24 mouse cellular contexts compared by ENCODE assay signal in the genomic region with DNA sequence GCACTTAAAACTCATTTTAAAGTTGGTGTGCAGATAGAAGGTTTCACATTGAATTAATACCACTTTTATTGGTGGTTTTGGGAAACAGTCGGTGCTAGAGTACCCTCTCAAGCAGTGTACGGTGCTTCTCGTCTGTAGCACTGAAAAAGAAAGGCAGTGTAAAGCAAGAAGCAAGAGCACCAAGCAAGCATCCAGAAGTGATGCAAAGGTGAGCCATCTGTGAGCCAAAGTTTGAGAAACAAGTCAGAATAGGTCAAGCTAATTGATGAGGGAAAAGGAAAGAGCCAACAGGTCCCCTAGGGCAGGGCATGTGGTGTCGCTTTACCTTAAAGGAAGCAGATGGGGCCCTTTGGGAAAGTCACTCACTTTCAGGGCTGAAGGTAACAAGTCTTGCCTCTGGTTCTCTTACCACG. TPM values are rescaled to one million over a fixed set of nuclear protein-coding genes. Genes with fewer than 3 reads are reported as not detected.
DNase-seq lines count a peak whose midpoint lies in the region; ATAC-seq and TF ChIP-seq lines count a peak whose summit lies in the region.
"Had no signal": no experiment of that assay in that cellular context is flagged by ENCODE, and none has a peak within 500 bp of the region (broad histone marks: within the 10 kb centered on the region; RNA-seq: fewer than 3 reads in every experiment).

TSS of gene Acsm1 (plus strand) at position 363 of the 413 bp plus-strand sequence.

- no peak for ATAC-seq in kidney, embryonic 16.5 days (ENCODE audit: low FRiP score, low TSS enrichment)
- no peak for ATAC-seq in liver, embryonic 16.5 days (ENCODE audit: low read depth)
- ATAC-seq in liver, embryonic 11.5 days (replicated peaks; ENCODE audit: low FRiP score) = no peak
- ATAC-seq in lung, postnatal 0 days = 0 out of 2 replicates have a peak, but pooled peaks have one; percentile 32
- ATAC-seq: forebrain, embryonic 14.5 days had no signal

- H3K36me3 ChIP-seq in kidney, embryonic 16.5 days (ENCODE audit: insufficient read depth, low read length) = no peaks in the 10 kb centered on the region
- no peaks in the 10 kb centered on the region for H3K36me3 ChIP-seq in liver, embryonic 16.5 days (ENCODE audit: control insufficient read depth, insufficient read depth)
- H3K36me3 ChIP-seq in liver, embryonic 11.5 days (ENCODE audit: control insufficient read depth, insufficient read depth, low read length) = no peaks in the 10 kb centered on the region
- no peaks in the 10 kb centered on the region for H3K36me3 ChIP-seq in lung, postnatal 0 days (ENCODE audit: insufficient read depth, low read length)
- H3K36me3 ChIP-seq: embryonic facial prominence, embryonic 15.5 days; forebrain, embryonic 10.5 days; heart, embryonic 13.5 days; hindbrain, embryonic 12.5 days had no signal

- TF ChIP-seq EP300 in lung, postnatal 0 days (IDR thresholded peaks at IDR 0.05) = no peak

- no peak for DNase-seq in adrenal gland, postnatal 14 days
- no peak for DNase-seq in adrenal gland, adult (ENCODE audit: inconsistent age in 2 of 2, low spot score in 1 of 2)
- DNase-seq in kidney, adult 18-20 months = no peak
- DNase-seq in liver, embryonic 11.5 days (ENCODE audit: low spot score) = no peak
- peak; percentile 25 for DNase-seq in lung, postnatal 0 days (ENCODE audit: low spot score)
- no peak for DNase-seq in lung, postnatal 4 days
- DNase-seq: adrenal gland, postnatal 25 days; cerebellum, adult 18-20 months; cerebellum, adult 9-11 months; cerebellum, postnatal 36 days; gastrocnemius, adult 2 months; gastrocnemius, postnatal 25 days; heart, postnatal 36 days had no signal

- H3K27ac ChIP-seq in kidney, embryonic 16.5 days (ENCODE audit: low read length) = 0 out of 2 replicates have a peak within 1 kb of the TSS, but pooled peaks have one; percentile 60
- no peak within 1 kb of the TSS for H3K27ac ChIP-seq in liver, embryonic 16.5 days (ENCODE audit: low read length)
- no peak within 1 kb of the TSS for H3K27ac ChIP-seq in liver, embryonic 11.5 days (ENCODE audit: low read depth, low read length)
- H3K27ac ChIP-seq in lung, postnatal 0 days (ENCODE audit: low read length) = no peak within 1 kb of the TSS
- H3K27ac ChIP-seq: embryonic facial prominence, embryonic 15.5 days; forebrain, embryonic 10.5 days; gastrocnemius, adult 2 months; heart, embryonic 13.5 days; hindbrain, embryonic 12.5 days had no signal

- H3K4me2 ChIP-seq in kidney, embryonic 16.5 days (replicated peaks; ENCODE audit: low read depth, low read length) = no peak within 1 kb of the TSS
- no peak within 1 kb of the TSS for H3K4me2 ChIP-seq in liver, embryonic 16.5 days (ENCODE audit: low read depth, low read length)
- no peak within 1 kb of the TSS for H3K4me2 ChIP-seq in liver, embryonic 11.5 days
- H3K4me2 ChIP-seq in lung, postnatal 0 days (replicated peaks; ENCODE audit: low read depth, low read length) = no peak within 1 kb of the TSS
- H3K4me2 ChIP-seq: embryonic facial prominence, embryonic 15.5 days; heart, embryonic 13.5 days; hindbrain, embryonic 12.5 days had no signal

- no peak for TF ChIP-seq CTCF in lung, postnatal 0 days (IDR thresholded peaks at IDR 0.05)

- no peaks in the 10 kb centered on the region for H3K4me1 ChIP-seq in kidney, embryonic 16.5 days (ENCODE audit: insufficient read depth, low read length)
- H3K4me1 ChIP-seq in liver, embryonic 16.5 days (ENCODE audit: control insufficient read depth, low read depth, low read length) = no peaks in the 10 kb centered on the region
- no peaks in the 10 kb centered on the region for H3K4me1 ChIP-seq in liver, embryonic 11.5 days (replicated peaks; ENCODE audit: control insufficient read depth, insufficient read depth, low read length)
- H3K4me1 ChIP-seq in lung, postnatal 0 days (ENCODE audit: insufficient read depth, low read depth, low read length) = no peaks in the 10 kb centered on the region
- H3K4me1 ChIP-seq: embryonic facial prominence, embryonic 15.5 days; forebrain, embryonic 10.5 days; heart, embryonic 13.5 days; hindbrain, embryonic 12.5 days had no signal

- H3K9me3 ChIP-seq in kidney, embryonic 16.5 days (ENCODE audit: low read length) = no peaks in the 10 kb centered on the region
- no peaks in the 10 kb centered on the region for H3K9me3 ChIP-seq in liver, embryonic 16.5 days (replicated peaks; ENCODE audit: control insufficient read depth, low read length)
- peaks cover 3% of the 10 kb centered on the region; the same call in 1 of the 2 replicates for H3K9me3 ChIP-seq in liver, embryonic 11.5 days (ENCODE audit: control insufficient read depth, low read length)
- no peaks in the 10 kb centered on the region for H3K9me3 ChIP-seq in lung, postnatal 0 days (ENCODE audit: low read length)
- H3K9me3 ChIP-seq: embryonic facial prominence, embryonic 15.5 days; forebrain, embryonic 10.5 days; heart, embryonic 13.5 days; hindbrain, embryonic 12.5 days had no signal

- H3K4me3 ChIP-seq in kidney, embryonic 16.5 days (ENCODE audit: low read length) = no peak within 1 kb of the TSS
- no peak within 1 kb of the TSS for H3K4me3 ChIP-seq in liver, embryonic 16.5 days (ENCODE audit: low read depth, low read length)
- H3K4me3 ChIP-seq in liver, embryonic 11.5 days (ENCODE audit: low read depth, low read length) = no peak within 1 kb of the TSS
- H3K4me3 ChIP-seq in lung, postnatal 0 days (ENCODE audit: low read depth, low read length) = no peak within 1 kb of the TSS
- H3K4me3 ChIP-seq: embryonic facial prominence, embryonic 15.5 days; erythroblast, embryonic 14.5 days; forebrain, embryonic 10.5 days; gastrocnemius, adult 2 months; heart, embryonic 13.5 days; hindbrain, embryonic 12.5 days had no signal

- 69% methylated on average over 5 of the region's 5 CpGs for WGBS in kidney, embryonic 16.5 days
- 56% methylated on average over 5 of the region's 5 CpGs for WGBS in liver, embryonic 16.5 days (ENCODE audit: insufficient replicate concordance)
- WGBS in liver, embryonic 11.5 days = 76% methylated on average over 5 of the region's 5 CpGs
- WGBS in lung, postnatal 0 days = 53% methylated on average over 5 of the region's 5 CpGs

- H3K9ac ChIP-seq in kidney, embryonic 16.5 days (replicated peaks; ENCODE audit: low read length) = no peak within 1 kb of the TSS
- H3K9ac ChIP-seq in liver, embryonic 16.5 days (ENCODE audit: low read depth, low read length) = no peak within 1 kb of the TSS
- no peak within 1 kb of the TSS for H3K9ac ChIP-seq in liver, embryonic 11.5 days (ENCODE audit: low read depth, low read length)
- no peak within 1 kb of the TSS for H3K9ac ChIP-seq in lung, postnatal 0 days (replicated peaks; ENCODE audit: low read depth)
- H3K9ac ChIP-seq: embryonic facial prominence, embryonic 15.5 days; heart, embryonic 13.5 days; hindbrain, embryonic 12.5 days had no signal

- H3K27me3 ChIP-seq in kidney, embryonic 16.5 days (ENCODE audit: insufficient read depth, low read length) = no peaks in the 10 kb centered on the region
- no peaks in the 10 kb centered on the region for H3K27me3 ChIP-seq in liver, embryonic 16.5 days (ENCODE audit: control insufficient read depth, insufficient read depth, low read depth, low read length)
- H3K27me3 ChIP-seq in liver, embryonic 11.5 days (replicated peaks; ENCODE audit: control insufficient read depth, insufficient read depth, low read length) = no peaks in the 10 kb centered on the region
- no peaks in the 10 kb centered on the region for H3K27me3 ChIP-seq in lung, postnatal 0 days (replicated peaks; ENCODE audit: insufficient read depth, low read length)
- H3K27me3 ChIP-seq: embryonic facial prominence, embryonic 15.5 days; heart, embryonic 13.5 days; hindbrain, embryonic 12.5 days had no signal

RNA-seq across cellular contexts. Expression of gene Acsm1, which starts in this region (rescaled TPM):
- total RNA-seq in adrenal gland, postnatal 14 days (2021) = 0.34 and 14.4 TPM in 2 replicates
- 5.2 and 7.4 TPM in 2 replicates for polyA plus RNA-seq in kidney, embryonic 16.5 days (2015; fragmentation: Nextera tagmentation; extraction: Ambion mirVana)
- 15.5 and 16.7 TPM in 2 replicates for polyA plus RNA-seq in liver, embryonic 16.5 days (2015; fragmentation: Nextera tagmentation; extraction: Ambion mirVana)
- not detected in 2 replicates for polyA plus RNA-seq in liver, embryonic 11.5 days (2014; fragmentation: Nextera tagmentation; extraction: Ambion mirVana)
- polyA plus RNA-seq in lung, postnatal 0 days (2015; fragmentation: Nextera tagmentation; extraction: Ambion mirVana) = 3.6 and 3.7 TPM in 2 replicates
- total RNA-seq: adrenal gland, postnatal 25 days; gastrocnemius, postnatal 25 days; granulocyte monocyte progenitor cell, adult 5-6 weeks; heart, postnatal 36 days; MEL had no signal
- polyA plus RNA-seq: C2C12; erythroblast, embryonic 14.5 days; forebrain, embryonic 10.5 days; forebrain, embryonic 14.5 days; hindbrain, embryonic 12.5 days had no signal
